Mouse (Mus musculus): ENCODE measurements around the gene Vwa1.
"Not testable (repeated sequence)": the region's sequence is repeated elsewhere in the genome, so short reads cannot be mapped to it uniquely, and the experiment has no call there.

Gene Vwa1

GRCm38 (mm10) chr4:155745136-155745535, 29.4 kb downstream of the Vwa1 start:
- DNase-seq (ENCODE audit: low spot score in 2 of 2): no peak

GRCm38 (mm10) chr4:155744474-155744873, 30.0 kb downstream of the Vwa1 start:
- no peak for DNase-seq (ENCODE audit: low spot score in 2 of 2)

- no peak for DNase-seq (ENCODE audit: low spot score in 2 of 2)
Observed at GRCm38 (mm10) chr4:155742684-155743083, 31.8 kb downstream of the Vwa1 start.

- DNase-seq (ENCODE audit: low spot score in 2 of 2): not testable (repeated sequence)
Observed at GRCm38 (mm10) chr4:155740681-155741080, 33.8 kb downstream of the Vwa1 start.

GRCm38 (mm10) chr4:155739741-155740636, 34.5 kb downstream of the Vwa1 start:
- no peak for DNase-seq (ENCODE audit: low spot score in 2 of 2)

GRCm38 (mm10) chr4:155739152-155739551, 35.3 kb downstream of the Vwa1 start:
- DNase-seq (ENCODE audit: low spot score in 2 of 2): no peak

GRCm38 (mm10) chr4:155738262-155738661, 36.2 kb downstream of the Vwa1 start:
- peak in 1 of 2 experiments; percentile 51 for DNase-seq (ENCODE audit: low spot score in 2 of 2)

- DNase-seq (ENCODE audit: low spot score in 2 of 2): no peak
Observed at GRCm38 (mm10) chr4:155736421-155736820, 38.1 kb downstream of the Vwa1 start.

GRCm38 (mm10) chr4:155735788-155736187, 38.7 kb downstream of the Vwa1 start:
- DNase-seq (ENCODE audit: low spot score in 2 of 2): no peak

GRCm38 (mm10) chr4:155734951-155735702, 39.4 kb downstream of the Vwa1 start:
- DNase-seq (ENCODE audit: low spot score in 2 of 2): no peak

GRCm38 (mm10) chr4:155734350-155734941, 40.1 kb downstream of the Vwa1 start, which contains the start of gene Tmem240:
Tmem240 (plus strand) TSS chr4:155734800.
- peak; percentile 81 to 89 for DNase-seq (ENCODE audit: low spot score in 2 of 2)

GRCm38 (mm10) chr4:155733267-155733666, 41.2 kb downstream of the Vwa1 start:
- DNase-seq (ENCODE audit: low spot score in 2 of 2): no peak

GRCm38 (mm10) chr4:155727993-155728392, 46.5 kb downstream of the Vwa1 start:
- DNase-seq (ENCODE audit: low spot score in 2 of 2): no peak

GRCm38 (mm10) chr4:155721668-155722083, 52.8 kb downstream of the Vwa1 start:
- no peak for DNase-seq (ENCODE audit: low spot score in 2 of 2)
